21 mouse cellular contexts compared by ENCODE assay signal in the genomic region with DNA sequence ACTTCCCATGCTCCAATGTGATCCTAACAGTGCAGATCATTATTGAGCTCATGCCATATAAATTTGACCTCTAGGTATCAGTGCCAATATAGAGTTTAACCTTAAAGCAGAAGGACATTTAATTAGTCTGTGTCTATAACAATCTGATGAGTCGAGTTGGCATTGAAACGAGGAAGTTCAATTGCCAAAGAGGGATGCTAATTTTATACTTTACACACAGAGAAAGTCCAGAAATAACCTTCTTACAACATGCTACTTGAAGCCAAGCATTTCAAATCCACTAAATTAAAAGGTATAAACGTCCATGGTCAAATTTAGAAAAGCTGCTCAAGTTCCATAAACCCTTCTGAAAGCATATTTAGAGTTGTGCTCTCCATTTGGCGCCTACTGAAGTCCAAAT.
A peak's percentile ranks its signal among the peaks of the same experiment; 100 is the strongest.
DNase-seq lines count a peak whose midpoint lies in the region; ATAC-seq and TF ChIP-seq lines count a peak whose summit lies in the region.
"Had no signal": no experiment of that assay in that cellular context is flagged by ENCODE, and none has a peak within 500 bp of the region (broad histone marks: within the 10 kb centered on the region; RNA-seq: fewer than 3 reads in every experiment).

No protein-coding gene starts in this region.

- no peak overlapping the region for H3K9ac ChIP-seq in heart, embryonic 12.5 days
- H3K9ac ChIP-seq: embryonic facial prominence, embryonic 13.5 days; forebrain, embryonic 12.5 days; hindbrain, embryonic 13.5 days had no signal

- TF ChIP-seq POLR2A in kidney, adult 2 months (IDR thresholded peaks at IDR 0.05; ENCODE audit: low read depth, low read length) = no peak

- H3K9me3 ChIP-seq in heart, embryonic 12.5 days (replicated peaks) = no peaks in the 10 kb centered on the region
- H3K9me3 ChIP-seq: embryonic facial prominence, embryonic 13.5 days; forebrain, embryonic 12.5 days; hindbrain, embryonic 13.5 days had no signal

- TF ChIP-seq CTCF in kidney, adult 2 months (conservative IDR thresholded peaks at IDR 0.05; ENCODE audit: insufficient read depth, insufficient read length, low read depth, low read length) = no peak

- H3K27ac ChIP-seq in heart, embryonic 12.5 days (ENCODE audit: poor library complexity, severe bottlenecking) = no peak overlapping the region
- no peak overlapping the region for H3K27ac ChIP-seq in kidney, adult 2 months (ENCODE audit: insufficient read depth, low read depth, low read length)
- H3K27ac ChIP-seq: embryonic facial prominence, embryonic 13.5 days; forebrain, embryonic 12.5 days; hindbrain, embryonic 13.5 days; hindbrain, postnatal 0 days had no signal

- H3K4me2 ChIP-seq in heart, embryonic 12.5 days = no peak overlapping the region
- H3K4me2 ChIP-seq: embryonic facial prominence, embryonic 13.5 days; forebrain, embryonic 12.5 days; hindbrain, embryonic 13.5 days had no signal

- peak; percentile 43 for DNase-seq in gastrocnemius, adult 18-20 months (ENCODE audit: low spot score)
- DNase-seq in gastrocnemius, postnatal 10 days = no peak
- DNase-seq in heart, adult 8-10 months (ENCODE audit: low spot score) = peak; percentile 28
- peak; percentile 29 for DNase-seq in telencephalon, adult 2 months (ENCODE audit: low read depth, low spot score)
- no peak for DNase-seq in kidney, adult 2 months
- DNase-seq: adrenal gland, postnatal 14 days; cerebellum, adult 18-20 months; cerebellum, adult 9-11 months; cerebellum, postnatal 36 days; gastrocnemius, postnatal 25 days; kidney, adult 11 months had no signal

- H3K27me3 ChIP-seq in heart, embryonic 12.5 days (replicated peaks) = no peaks in the 10 kb centered on the region
- H3K27me3 ChIP-seq in kidney, adult 2 months (replicated peaks; ENCODE audit: control insufficient read depth, insufficient read depth, low read length) = no peaks in the 10 kb centered on the region
- H3K27me3 ChIP-seq: CH12.LX; embryonic facial prominence, embryonic 13.5 days; forebrain, embryonic 12.5 days; hindbrain, embryonic 13.5 days; Patski had no signal

- no peak overlapping the region for H3K4me3 ChIP-seq in heart, embryonic 12.5 days
- H3K4me3 ChIP-seq in kidney, adult 2 months (ENCODE audit: insufficient read depth, low read depth, low read length) = no peak overlapping the region
- H3K4me3 ChIP-seq: embryonic facial prominence, embryonic 13.5 days; forebrain, embryonic 12.5 days; hindbrain, embryonic 13.5 days had no signal

- no peaks in the 10 kb centered on the region for H3K36me3 ChIP-seq in heart, embryonic 12.5 days
- H3K36me3 ChIP-seq in kidney, adult 2 months (ENCODE audit: control insufficient read depth, insufficient read depth, low read length) = no peaks in the 10 kb centered on the region
- H3K36me3 ChIP-seq: embryonic facial prominence, embryonic 13.5 days; forebrain, embryonic 12.5 days; hindbrain, embryonic 13.5 days had no signal

- 0 out of 2 replicates have a peak, but pooled peaks cover under 1% of the 10 kb centered on the region for H3K4me1 ChIP-seq in heart, embryonic 12.5 days (replicated peaks)
- H3K4me1 ChIP-seq in kidney, adult 2 months (ENCODE audit: control insufficient read depth, insufficient read depth, low read length) = no peaks in the 10 kb centered on the region
- H3K4me1 ChIP-seq: embryonic facial prominence, embryonic 13.5 days; forebrain, embryonic 12.5 days; hindbrain, embryonic 13.5 days had no signal

- no peak for ATAC-seq in heart, embryonic 12.5 days (ENCODE audit: insufficient number of reproducible peaks, low FRiP score)
- ATAC-seq in granulocyte monocyte progenitor cell, adult 5-6 weeks (replicated peaks; ENCODE audit: poor library complexity, severe bottlenecking) = peak; percentile 63
- ATAC-seq: activated CD4-positive, CD25-positive, alpha-beta regulatory T cell, adult 4 months; forebrain, embryonic 16.5 days; hindbrain, postnatal 0 days; Patski had no signal

- 68% methylated on average over 4 of the region's 4 CpGs for WGBS in heart, embryonic 12.5 days
- WGBS in kidney, adult 2 months = 75% methylated on average over 4 of the region's 4 CpGs

Comparison
In these comparisons a context has a peak if more than half of its experiments do, and no peak if none do; other contexts are left out.
1. DNase-seq: peak in gastrocnemius, adult 18-20 months (single experiment), heart, adult 8-10 months (single experiment) and telencephalon, adult 2 months (single experiment); none in gastrocnemius, postnatal 10 days (single experiment) and kidney, adult 2 months (single experiment).